In genomic region chr7:142493535-142493934, GRCm38 (mm10) we compare ENCODE assay signal across 17 mouse cellular contexts. TPM values are rescaled to one million over a fixed set of nuclear protein-coding genes. Genes with fewer than 3 reads are reported as not detected.
DNase-seq lines count a peak whose midpoint lies in the region; ATAC-seq lines count a peak whose summit lies in the region.
"Had no signal": no experiment of that assay in that cellular context is flagged by ENCODE, and none has a peak within 500 bp of the region (broad histone marks: within the 10 kb centered on the region; RNA-seq: fewer than 3 reads in every experiment).

No protein-coding gene starts in this region.

- no peak overlapping the region for H3K4me3 ChIP-seq in kidney, embryonic 16.5 days (ENCODE audit: low read length)
- H3K4me3 ChIP-seq in kidney, embryonic 14.5 days (ENCODE audit: low read length), result no peak overlapping the region
- no peak overlapping the region for H3K4me3 ChIP-seq in limb, embryonic 10.5 days
- H3K4me3 ChIP-seq in stomach, embryonic 16.5 days (replicated peaks; ENCODE audit: low read length), result no peak overlapping the region
- H3K4me3 ChIP-seq: megakaryocyte, embryonic 14.5 days had no signal

- no peak for ATAC-seq in kidney, embryonic 16.5 days (ENCODE audit: low FRiP score, low TSS enrichment)
- no peak for ATAC-seq in kidney, embryonic 14.5 days (ENCODE audit: low FRiP score, low TSS enrichment)
- no peak for ATAC-seq in stomach, embryonic 16.5 days (ENCODE audit: insufficient read depth, low FRiP score)

- no peaks in the 10 kb centered on the region for H3K27me3 ChIP-seq in kidney, embryonic 16.5 days (ENCODE audit: insufficient read depth, low read length)
- no peaks in the 10 kb centered on the region for H3K27me3 ChIP-seq in kidney, embryonic 14.5 days (ENCODE audit: control insufficient read depth, insufficient read depth, low read length)
- no peaks in the 10 kb centered on the region for H3K27me3 ChIP-seq in limb, embryonic 10.5 days (ENCODE audit: low read depth, poor library complexity, severe bottlenecking)
- no peaks in the 10 kb centered on the region for H3K27me3 ChIP-seq in stomach, embryonic 16.5 days (ENCODE audit: control insufficient read depth, insufficient read depth, low read length)

- H3K27ac ChIP-seq in kidney, embryonic 16.5 days (ENCODE audit: low read length), result 0 out of 2 replicates have a peak overlapping the region, but pooled peaks have one; percentile 2
- no peak overlapping the region for H3K27ac ChIP-seq in kidney, embryonic 14.5 days (ENCODE audit: low read depth, low read length)
- peak overlapping the region; percentile 77 for H3K27ac ChIP-seq in limb, embryonic 10.5 days
- peak overlapping the region; percentile 62 for H3K27ac ChIP-seq in stomach, embryonic 16.5 days (ENCODE audit: low read length)

- 70% methylated on average over 8 of the region's 8 CpGs for WGBS in kidney, embryonic 16.5 days
- 71% methylated on average over 8 of the region's 8 CpGs for WGBS in kidney, embryonic 14.5 days
- 33% methylated on average over 8 of the region's 8 CpGs for WGBS in limb, embryonic 10.5 days
- WGBS in stomach, embryonic 16.5 days, result 37% methylated on average over 8 of the region's 8 CpGs

- H3K4me2 ChIP-seq in kidney, embryonic 16.5 days (replicated peaks; ENCODE audit: low read depth, low read length), result no peak overlapping the region
- H3K4me2 ChIP-seq in kidney, embryonic 14.5 days (replicated peaks; ENCODE audit: low read depth, low read length), result no peak overlapping the region
- H3K4me2 ChIP-seq in stomach, embryonic 16.5 days (ENCODE audit: low read depth, low read length), result no peak overlapping the region

- H3K9me3 ChIP-seq in kidney, embryonic 16.5 days (ENCODE audit: low read length), result no peaks in the 10 kb centered on the region
- H3K9me3 ChIP-seq in kidney, embryonic 14.5 days (ENCODE audit: control insufficient read depth, low read length), result no peaks in the 10 kb centered on the region
- H3K9me3 ChIP-seq in limb, embryonic 10.5 days (replicated peaks), result no peaks in the 10 kb centered on the region
- H3K9me3 ChIP-seq in stomach, embryonic 16.5 days (replicated peaks; ENCODE audit: control insufficient read depth, low read length), result no peaks in the 10 kb centered on the region
- H3K9me3 ChIP-seq: megakaryocyte, embryonic 14.5 days had no signal

- DNase-seq in cerebellum, postnatal 10 days, result peak; percentile 51 to 63
- DNase-seq in cerebellum, postnatal 36 days, result no peak
- DNase-seq in limb, embryonic 10.5 days (ENCODE audit: low spot score), result peak; percentile 71
- no peak for DNase-seq in spleen, adult 18-20 months
- DNase-seq in adrenal gland, postnatal 14 days, result no peak
- DNase-seq: cerebellum, postnatal 14 days; kidney, postnatal 4 days; lung, adult 18-20 months; right cerebral cortex, postnatal 25 days had no signal

- H3K4me1 ChIP-seq in kidney, embryonic 16.5 days (ENCODE audit: insufficient read depth, low read length), result no peaks in the 10 kb centered on the region
- H3K4me1 ChIP-seq in kidney, embryonic 14.5 days (ENCODE audit: control insufficient read depth, insufficient read depth, low read length), result peaks cover 2% of the 10 kb centered on the region; the same call in 1 of the 2 replicates
- H3K4me1 ChIP-seq in limb, embryonic 10.5 days, result peaks cover 32% of the 10 kb centered on the region
- 0 out of 2 replicates have a peak, but pooled peaks cover 2% of the 10 kb centered on the region for H3K4me1 ChIP-seq in stomach, embryonic 16.5 days (ENCODE audit: control insufficient read depth, insufficient read depth, low read length)
- H3K4me1 ChIP-seq: megakaryocyte, embryonic 14.5 days had no signal

- H3K36me3 ChIP-seq in kidney, embryonic 16.5 days (ENCODE audit: insufficient read depth, low read length), result peaks cover 44% of the 10 kb centered on the region
- peaks cover 62% of the 10 kb centered on the region for H3K36me3 ChIP-seq in kidney, embryonic 14.5 days (ENCODE audit: control insufficient read depth, insufficient read depth, low read length)
- H3K36me3 ChIP-seq in limb, embryonic 10.5 days, result peaks cover 26% of the 10 kb centered on the region
- peaks cover 12% of the 10 kb centered on the region for H3K36me3 ChIP-seq in stomach, embryonic 16.5 days (ENCODE audit: control insufficient read depth, insufficient read depth, low read length)

- H3K9ac ChIP-seq in kidney, embryonic 16.5 days (replicated peaks; ENCODE audit: low read length), result no peak overlapping the region
- no peak overlapping the region for H3K9ac ChIP-seq in kidney, embryonic 14.5 days (ENCODE audit: low read depth, low read length)
- no peak overlapping the region for H3K9ac ChIP-seq in stomach, embryonic 16.5 days (ENCODE audit: low read length)

RNA-seq across cellular contexts. Expression of gene Tnnt3, which starts 5.1 kb away (rescaled TPM):
- 14.2 and 17.2 TPM in 2 replicates for polyA plus RNA-seq in kidney, embryonic 16.5 days (2015; fragmentation: Nextera tagmentation; extraction: Ambion mirVana)
- polyA plus RNA-seq in kidney, embryonic 14.5 days (2014; fragmentation: Nextera tagmentation; extraction: Ambion mirVana), result 3.2 and 3.5 TPM in 2 replicates
- 1.6 and 1.7 TPM in 2 replicates for polyA plus RNA-seq in limb, embryonic 10.5 days (2016; fragmentation: Nextera tagmentation; extraction: Ambion mirVana)
- polyA plus RNA-seq in stomach, embryonic 16.5 days (2015; fragmentation: Nextera tagmentation; extraction: Ambion mirVana), result 12.0 and 208 TPM in 2 replicates
- total RNA-seq in adrenal gland, postnatal 14 days (2021), result 1.1 and 1.8 TPM in 2 replicates

RNA-seq across cellular contexts. Expression of gene Lsp1, which starts 32.9 kb away (rescaled TPM):
- 141 and 156 TPM in 2 replicates for polyA plus RNA-seq in kidney, embryonic 16.5 days (2015; fragmentation: Nextera tagmentation; extraction: Ambion mirVana)
- polyA plus RNA-seq in kidney, embryonic 14.5 days (2014; fragmentation: Nextera tagmentation; extraction: Ambion mirVana), result 92.8 and 124 TPM in 2 replicates
- polyA plus RNA-seq in limb, embryonic 10.5 days (2016; fragmentation: Nextera tagmentation; extraction: Ambion mirVana), result 28.7 and 31.1 TPM in 2 replicates
- polyA plus RNA-seq in stomach, embryonic 16.5 days (2015; fragmentation: Nextera tagmentation; extraction: Ambion mirVana), result 216 and 235 TPM in 2 replicates
- 20.4 and 52.3 TPM in 2 replicates for total RNA-seq in adrenal gland, postnatal 14 days (2021)

RNA-seq across cellular contexts. Expression of gene Mrpl23, which starts 39.0 kb away (rescaled TPM):
- polyA plus RNA-seq in kidney, embryonic 16.5 days (2015; fragmentation: Nextera tagmentation; extraction: Ambion mirVana), result 24.4 and 24.6 TPM in 2 replicates
- 30.3 and 33.4 TPM in 2 replicates for polyA plus RNA-seq in kidney, embryonic 14.5 days (2014; fragmentation: Nextera tagmentation; extraction: Ambion mirVana)
- polyA plus RNA-seq in limb, embryonic 10.5 days (2016; fragmentation: Nextera tagmentation; extraction: Ambion mirVana), result 25.9 and 33.7 TPM in 2 replicates
- polyA plus RNA-seq in stomach, embryonic 16.5 days (2015; fragmentation: Nextera tagmentation; extraction: Ambion mirVana), result 16.2 and 30.7 TPM in 2 replicates
- 13.3 and 17.9 TPM in 2 replicates for total RNA-seq in adrenal gland, postnatal 14 days (2021)

RNA-seq across cellular contexts. Expression of gene Tnni2, which starts 51.9 kb away (rescaled TPM):
- 11.9 and 12.0 TPM in 2 replicates for polyA plus RNA-seq in kidney, embryonic 16.5 days (2015; fragmentation: Nextera tagmentation; extraction: Ambion mirVana)
- 3.1 and 3.7 TPM in 2 replicates for polyA plus RNA-seq in kidney, embryonic 14.5 days (2014; fragmentation: Nextera tagmentation; extraction: Ambion mirVana)
- polyA plus RNA-seq in limb, embryonic 10.5 days (2016; fragmentation: Nextera tagmentation; extraction: Ambion mirVana), result 2.4 and 3.6 TPM in 2 replicates
- polyA plus RNA-seq in stomach, embryonic 16.5 days (2015; fragmentation: Nextera tagmentation; extraction: Ambion mirVana), result 20.2 and 217 TPM in 2 replicates
- 0.56 and 0.67 TPM in 2 replicates for total RNA-seq in adrenal gland, postnatal 14 days (2021)

RNA-seq across cellular contexts. Expression of gene Syt8, which starts 58.9 kb away (rescaled TPM):
- polyA plus RNA-seq in kidney, embryonic 16.5 days (2015; fragmentation: Nextera tagmentation; extraction: Ambion mirVana), result 2.3 and 4.0 TPM in 2 replicates
- not detected in 2 replicates for polyA plus RNA-seq in kidney, embryonic 14.5 days (2014; fragmentation: Nextera tagmentation; extraction: Ambion mirVana)
- 0.25 TPM in 1 of 2 replicates, not detected in the other for polyA plus RNA-seq in limb, embryonic 10.5 days (2016; fragmentation: Nextera tagmentation; extraction: Ambion mirVana)
- polyA plus RNA-seq in stomach, embryonic 16.5 days (2015; fragmentation: Nextera tagmentation; extraction: Ambion mirVana), result 31.1 and 50.1 TPM in 2 replicates
- not detected in 2 replicates for total RNA-seq in adrenal gland, postnatal 14 days (2021)
- total RNA-seq: adrenal gland, adult 18-20 months; left cerebral cortex, adult 8-10 months; monocyte, adult 5-6 weeks had no signal
- polyA plus RNA-seq: heart, postnatal 0 days had no signal

Comparison
In these comparisons a context has a peak if more than half of its experiments do, and no peak if none do; other contexts are left out.
1. DNase-seq: peak in cerebellum, postnatal 10 days (2 of 2) and limb, embryonic 10.5 days (single experiment); none in cerebellum, postnatal 36 days (0 of 2), spleen, adult 18-20 months (0 of 2) and adrenal gland, postnatal 14 days (single experiment).